Mouse (Mus musculus) layer of hippocampus, adult 2 months (tissue): ENCODE measurements around the gene Dazap1. TPM values are rescaled to one million over a fixed set of nuclear protein-coding genes. Genes with fewer than 3 reads are reported as not detected.
A peak's percentile ranks its signal among the peaks of the same experiment; 100 is the strongest.

Source experiments
- DNase-seq, 2 experiments: peaks; one replicate each; pipeline ENCODE4 v3.0.0; 2022; ENCODE audit warnings: low spot score in 2 of 2
- H3K27ac ChIP-seq: fragments of 200-600 bp; 2 replicates; pipeline ENCODE4 v1.8.1; 2022
- H3K4me3 ChIP-seq: fragments of 200-600 bp; 2 replicates; pipeline ENCODE4 v1.8.1; 2022; ENCODE audit warnings: mild to moderate bottlenecking
- CTCF ChIP-seq: fragments of 200-600 bp; conservative IDR thresholded peaks from 2 replicates; pipeline ENCODE4 v1.8.1; 2022; ENCODE audit warnings: antibody characterized with exemption, mild to moderate bottlenecking, moderate library complexity
- total RNA-seq, 2 experiments: library from RNA; stranded (reverse); gene quantifications; 2 replicates each; pipeline ENCODE4 v1.2.3; 2021

Dazap1 gene
- total RNA-seq, 2 experiments from 2014 or later = 91.2 to 95.4 TPM

DNA sequence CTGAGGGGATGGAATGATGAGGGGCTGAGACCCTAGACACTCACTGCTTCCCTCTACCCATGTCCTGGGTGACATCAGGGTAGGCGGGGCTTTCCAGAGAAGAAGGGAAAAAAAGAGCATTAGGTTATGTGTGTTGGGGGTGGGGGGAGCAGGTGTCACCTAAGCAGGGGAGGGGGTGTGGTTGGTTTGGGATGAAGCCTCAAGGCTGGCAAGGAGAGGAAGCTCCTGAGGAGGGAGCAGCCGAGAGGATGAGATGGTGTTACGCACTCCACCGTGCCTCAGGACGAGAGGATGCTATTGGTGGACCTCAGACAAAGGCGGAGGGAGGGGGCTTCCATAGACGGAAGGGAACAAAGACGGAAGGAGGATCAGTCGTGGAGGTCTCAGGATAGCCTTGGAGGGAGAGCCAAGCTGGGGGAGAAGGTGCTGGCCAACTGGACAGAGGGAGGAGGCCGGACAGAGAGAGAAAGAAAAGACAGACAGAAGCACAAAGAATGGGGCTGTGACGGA is 39.4 kb downstream of the Dazap1 start:
- TF ChIP-seq CTCF = no peak
- DNase-seq = no peak

GRCm38 (mm10) chr10:80301256-80302081 is 40.2 kb downstream of the Dazap1 start:
- TF ChIP-seq CTCF = no peak

More for the DNA sequence above, 39.4 kb downstream of the Dazap1 start:
- Histone ChIP-seq H3K4me3 (peak overlapping the region; percentile 80), H3K27ac (peak overlapping the region; percentile 98)

DNA sequence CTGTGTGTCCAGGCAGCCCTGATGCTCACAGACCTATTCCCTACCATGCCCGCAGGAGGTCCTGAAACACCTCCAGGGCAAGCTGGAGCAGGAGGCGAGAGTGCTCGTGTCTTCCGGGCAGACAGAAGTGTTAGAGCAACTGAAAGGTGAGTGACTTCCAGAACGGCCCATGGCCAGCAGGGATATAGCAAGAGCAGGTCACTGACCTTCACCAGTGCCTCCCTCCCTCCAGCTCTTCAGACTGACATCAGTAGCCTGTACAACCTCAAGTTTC is 40.7 kb downstream of the Dazap1 start:
- TF ChIP-seq CTCF = no peak
- H3K27ac ChIP-seq = peak overlapping the region; percentile 98
- no peak for DNase-seq
- peak overlapping the region; percentile 11 for H3K4me3 ChIP-seq

More at GRCm38 (mm10) chr10:80301256-80302081, 40.2 kb downstream of the Dazap1 start:
- peak overlapping the region; percentile 98 for H3K27ac ChIP-seq
- H3K4me3 ChIP-seq = peak overlapping the region; percentile 80
- no peak for DNase-seq

DNA sequence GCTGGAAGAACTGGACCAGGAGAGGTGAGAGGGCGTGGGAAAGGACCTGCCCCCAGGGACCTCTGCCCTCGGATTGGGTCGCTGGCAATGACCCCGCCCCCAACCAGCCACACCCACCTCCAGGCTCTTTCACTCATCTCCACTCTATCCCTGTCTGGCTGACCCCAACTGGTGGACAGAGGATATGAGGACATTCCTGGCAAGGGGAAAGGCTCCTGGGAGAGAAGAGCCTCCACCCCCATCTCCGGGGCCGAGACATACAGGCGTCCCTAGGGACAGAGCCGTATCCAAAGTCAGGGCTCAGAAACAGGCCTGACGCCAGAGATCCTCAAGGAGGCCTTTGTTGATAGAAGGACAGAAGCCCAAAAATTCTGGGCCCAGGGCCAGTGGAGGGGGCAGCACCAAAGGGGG is 41.2 kb downstream of the Dazap1 start:
- TF ChIP-seq CTCF = peak; percentile 16; the same call in 1 of the 2 replicates
- no peak overlapping the region; the same call in 1 of the 2 replicates for H3K4me3 ChIP-seq
- peak overlapping the region; percentile 98 for H3K27ac ChIP-seq
- peak in 1 of 2 experiments; percentile 71 for DNase-seq

GRCm38 (mm10) chr10:80304458-80304857 is 43.2 kb downstream of the Dazap1 start:
- DNase-seq = no peak
- TF ChIP-seq CTCF = no peak
- Histone ChIP-seq H3K4me3 (no peak overlapping the region), H3K27ac (no peak overlapping the region)

DNA sequence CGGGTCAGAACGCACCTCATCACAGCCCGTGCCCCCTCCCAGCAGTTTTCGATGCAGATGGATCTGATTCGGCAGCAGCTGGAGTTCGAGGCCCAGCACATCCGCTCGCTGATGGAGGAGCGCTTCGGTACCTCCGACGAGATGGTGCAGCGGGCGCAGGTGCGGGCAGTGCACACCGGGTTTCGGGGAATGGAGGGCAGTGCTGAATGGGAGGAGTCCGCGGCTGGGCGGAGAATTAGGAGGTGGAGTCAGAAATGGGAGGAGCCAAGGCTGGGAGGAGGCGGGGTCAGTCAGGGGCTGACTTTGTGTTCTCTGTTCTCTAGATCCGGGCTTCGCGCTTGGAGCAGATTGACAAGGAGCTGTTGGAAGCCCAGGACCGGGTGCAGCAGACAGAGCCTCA is 43.6 kb downstream of the Dazap1 start:
- TF ChIP-seq CTCF = no peak
- DNase-seq = no peak
- Histone ChIP-seq H3K4me3 (no peak overlapping the region), H3K27ac (no peak overlapping the region)

- H3K27ac ChIP-seq = no peak overlapping the region
- TF ChIP-seq CTCF = no peak
- DNase-seq = no peak
- H3K4me3 ChIP-seq = no peak overlapping the region
Measured at GRCm38 (mm10) chr10:80311560-80311959, 50.3 kb downstream of the Dazap1 start.

- Histone ChIP-seq H3K27ac (peak overlapping the region; percentile 46; the same call in 1 of the 2 replicates), H3K4me3 (no peak overlapping the region)
- TF ChIP-seq CTCF = no peak
- no peak for DNase-seq
Measured at GRCm38 (mm10) chr10:80312586-80313504, 51.6 kb downstream of the Dazap1 start.

- Histone ChIP-seq H3K4me3 (no peak overlapping the region), H3K27ac (peak overlapping the region; percentile 46; the same call in 1 of the 2 replicates)
- TF ChIP-seq CTCF = no peak
- no peak for DNase-seq
Measured at GRCm38 (mm10) chr10:80313627-80314201, 52.4 kb downstream of the Dazap1 start.

- no peak for TF ChIP-seq CTCF
- Histone ChIP-seq H3K27ac (no peak overlapping the region; the same call in 1 of the 2 replicates), H3K4me3 (no peak overlapping the region)
- DNase-seq = no peak
Measured at GRCm38 (mm10) chr10:80314494-80315001, 53.3 kb downstream of the Dazap1 start.

DNA sequence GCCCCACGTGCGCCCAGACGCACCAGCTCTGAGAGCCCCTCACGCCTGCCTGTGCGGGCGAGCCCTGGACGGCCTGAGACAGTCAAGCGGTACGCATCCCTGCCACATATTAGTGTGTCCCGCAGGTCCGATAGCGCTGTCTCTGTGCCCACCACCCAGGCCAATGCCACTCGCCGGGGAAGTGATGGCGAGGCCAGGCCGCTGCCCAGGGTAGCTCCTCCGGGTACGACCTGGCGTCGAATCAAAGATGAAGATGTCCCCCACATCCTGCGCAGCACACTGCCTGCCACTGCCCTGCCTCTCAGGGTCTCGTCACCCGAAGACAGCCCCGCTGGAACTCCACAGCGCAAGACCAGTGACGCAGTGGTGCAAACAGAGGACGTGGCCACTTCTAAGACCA is 54.0 kb downstream of the Dazap1 start:
- Histone ChIP-seq H3K4me3 (no peak overlapping the region), H3K27ac (0 out of 2 replicates have a peak overlapping the region, but pooled peaks have one; percentile 56)
- no peak for TF ChIP-seq CTCF
- no peak for DNase-seq

GRCm38 (mm10) chr10:80316359-80316781 is 55.1 kb downstream of the Dazap1 start:
- Histone ChIP-seq H3K27ac (peak overlapping the region; percentile 56; the same call in 1 of the 2 replicates), H3K4me3 (no peak overlapping the region)
- TF ChIP-seq CTCF = no peak
- DNase-seq = no peak
